Mouse (Mus musculus): Measurements from ENCODE around the gene Defa25. TPM values are rescaled to one million over a fixed set of nuclear protein-coding genes. Genes with fewer than 3 reads are reported as not detected.

Gene Defa25
- not detected for polyA plus RNA-seq (2017; shearing (Covaris generic))

GRCm38 (mm10) chr8:21084142-21084541 is at the start of gene Defa25:
Gene Defa25, plus strand, starts transcription at chr8:21084442.

GRCm38 (mm10) chr8:21054747-21055146 is 29.5 kb upstream of the Defa25 start, which contains the start of gene Defa23:
Gene Defa23, plus strand, starts transcription at chr8:21055047.

DNA sequence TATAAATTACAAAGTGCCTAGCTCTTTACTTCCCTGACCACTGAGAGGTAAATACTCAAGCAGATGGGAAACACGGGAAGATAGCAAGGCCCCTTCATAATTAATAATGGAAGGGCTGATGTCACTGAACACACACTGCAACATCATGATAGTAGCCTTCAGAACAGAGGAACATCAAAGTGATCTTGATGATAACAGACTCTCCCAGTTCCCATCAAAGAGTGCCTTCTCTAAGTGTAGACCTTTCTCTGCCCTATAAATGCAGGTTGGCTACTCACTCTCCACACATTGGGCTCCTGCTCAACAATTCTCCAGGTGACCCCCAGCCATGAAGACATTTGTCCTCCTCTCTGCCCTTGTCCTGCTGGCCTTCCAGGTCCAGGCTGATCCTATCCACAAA is 19.5 kb upstream of the Defa25 start, which contains the start of gene Defa35:
Gene Defa35, plus strand, starts transcription at position 301 of the 400 bp plus-strand sequence.

DNA sequence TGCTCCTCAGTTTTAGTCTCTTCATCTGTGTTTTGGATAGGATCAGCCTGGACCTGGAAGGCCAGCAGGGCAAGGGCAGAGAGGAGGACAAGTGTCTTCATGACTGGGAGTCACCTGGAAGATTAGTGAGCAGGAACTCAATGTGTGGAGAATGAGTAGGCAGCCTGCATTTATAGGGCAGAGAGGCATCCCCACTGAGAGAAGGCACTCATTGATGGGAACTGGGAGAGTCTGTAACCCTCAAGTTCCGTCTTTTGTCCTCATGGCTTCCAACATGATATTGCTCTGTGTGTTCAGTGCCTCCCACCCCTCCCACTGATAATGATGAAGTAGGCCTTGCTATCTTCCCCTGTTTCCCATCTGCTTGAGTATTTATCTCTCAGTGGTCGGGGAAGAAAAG is 11.7 kb downstream of the Defa25 start, which contains the start of gene Gm14851:
Gene Gm14851, minus strand, starts transcription at position 101 of the 400 bp plus-strand sequence.

GRCm38 (mm10) chr8:21134342-21134741 is 50.1 kb downstream of the Defa25 start, which contains the start of gene Defa30:
Gene Defa30, plus strand, starts transcription at chr8:21134642.

Other genes starting within 250 kb of the Defa25 start
- gene Defb33, start 191.8 kb upstream of the Defa25 start, polyA plus RNA-seq (2017; shearing (Covaris generic)), result not detected
- gene Gm15056, start 181.8 kb upstream of the Defa25 start, polyA plus RNA-seq (2017; shearing (Covaris generic)), result not detected
- gene Gm6040, start 162.4 kb upstream of the Defa25 start, polyA plus RNA-seq (2017; shearing (Covaris generic)), result not detected
- gene AY761185, start 139.7 kb upstream of the Defa25 start, polyA plus RNA-seq (2017; shearing (Covaris generic)), result not detected
- gene Defa21, start 58.9 kb upstream of the Defa25 start, polyA plus RNA-seq (2017; shearing (Covaris generic)), result not detected
- not detected for gene Defa23, start 29.4 kb upstream of the Defa25 start, polyA plus RNA-seq (2017; shearing (Covaris generic))
- not detected for gene Defa35, start 19.4 kb upstream of the Defa25 start, polyA plus RNA-seq (2017; shearing (Covaris generic))
- gene Gm14851, start 11.6 kb downstream of the Defa25 start, polyA plus RNA-seq (2017; shearing (Covaris generic)), result not detected
- gene Defa30, start 50.2 kb downstream of the Defa25 start, polyA plus RNA-seq (2017; shearing (Covaris generic)), result not detected
- gene Defa22, start 77.8 kb downstream of the Defa25 start, polyA plus RNA-seq (2017; shearing (Covaris generic)), result not detected
- gene Defa31, start 107.2 kb downstream of the Defa25 start, polyA plus RNA-seq (2017; shearing (Covaris generic)), result not detected
- not detected for gene Gm15293, start 117.1 kb downstream of the Defa25 start, polyA plus RNA-seq (2017; shearing (Covaris generic))
- not detected for gene Gm15292, start 165.3 kb downstream of the Defa25 start, polyA plus RNA-seq (2017; shearing (Covaris generic))
- gene Defa27, start 231.1 kb downstream of the Defa25 start, polyA plus RNA-seq (2017; shearing (Covaris generic)), result not detected
- not detected for gene Defa29, start 242.6 kb downstream of the Defa25 start, polyA plus RNA-seq (2017; shearing (Covaris generic))

Measured in effector memory CD4-positive, alpha-beta T cell, adult 7 months (primary cell).